Mouse (Mus musculus) embryonic stem cell, embryonic (primary cell): Measurements from ENCODE around the gene Trp63.

Experiments used
- CTCF ChIA-PET, 4 experiments: fragments of 300-600 bp in 2 of 4; fragments of 350-600 bp in 2 of 4; sonication (Branson Sonifier 250); formaldehyde crosslinking; loops; one replicate each; lab custom pipeline; 2022; ENCODE audit warnings: inconsistent platforms in 2 of 4; lab: Charles Lee
- POLR2A ChIA-PET, 4 experiments: fragments of 300-600 bp in 2 of 4; fragments of 350-600 bp in 2 of 4; sonication (Branson Sonifier 250); formaldehyde crosslinking; loops; one replicate each; lab custom pipeline; 2022; ENCODE audit warnings: antibody characterized with exemption in 4 of 4, inconsistent platforms in 1 of 4; lab: Charles Lee

Gene Trp63

GRCm38 (mm10) chr16:25765549-25765948 is 82.0 kb downstream of the Trp63 start:
- CTCF ChIA-PET: no interaction called here

DNA sequence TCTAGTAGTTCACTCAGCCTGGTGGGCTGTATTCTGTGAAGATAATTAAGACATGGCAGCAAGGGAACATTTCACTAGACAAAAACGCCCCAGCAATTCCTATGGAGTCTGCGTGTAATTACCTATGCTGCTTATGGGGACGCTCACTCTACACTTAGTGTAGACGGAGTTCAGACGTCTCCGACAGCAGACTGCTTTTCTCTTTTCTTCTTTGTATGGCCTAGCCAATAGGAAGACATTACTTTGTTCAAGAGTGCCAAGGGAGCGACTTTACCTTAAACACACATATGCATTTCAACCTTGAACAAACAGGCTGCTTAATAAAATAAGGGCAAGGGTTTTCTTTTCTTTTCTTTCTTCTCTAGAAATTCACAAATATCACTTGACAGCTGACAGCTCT is 91.0 kb downstream of the Trp63 start:
- ChIA-PET POLR2A (no interaction called here), CTCF (no interaction called here)

More at GRCm38 (mm10) chr16:25765549-25765948, 82.0 kb downstream of the Trp63 start:
- POLR2A ChIA-PET: no interaction called here

DNA sequence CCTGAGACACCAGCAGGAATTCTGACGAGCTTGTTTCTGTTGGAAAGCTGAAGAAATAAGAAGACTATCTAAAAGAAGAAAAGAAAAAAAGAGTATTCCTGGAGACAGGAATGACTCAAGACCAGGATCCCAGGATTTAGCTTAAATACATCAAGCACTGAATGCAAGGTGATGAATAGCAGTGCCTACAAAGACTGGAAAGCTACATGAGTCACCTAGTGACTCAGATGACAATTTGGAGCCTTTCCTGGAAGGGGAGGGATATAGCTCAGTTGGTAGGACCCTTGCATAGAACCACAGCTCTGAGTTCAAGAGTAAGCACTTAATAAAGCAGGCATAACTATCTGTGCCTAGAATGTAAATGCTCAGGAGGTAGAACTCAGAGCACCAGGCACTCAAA is 93.9 kb downstream of the Trp63 start:
- ChIA-PET POLR2A (no interaction called here), CTCF (interaction anchor here in 1 of 4 experiments (0.7 kb wide), 1 partner anchor 26 kb away, joined by 3 read pairs; no protein-coding TSS in a partner anchor)

DNA sequence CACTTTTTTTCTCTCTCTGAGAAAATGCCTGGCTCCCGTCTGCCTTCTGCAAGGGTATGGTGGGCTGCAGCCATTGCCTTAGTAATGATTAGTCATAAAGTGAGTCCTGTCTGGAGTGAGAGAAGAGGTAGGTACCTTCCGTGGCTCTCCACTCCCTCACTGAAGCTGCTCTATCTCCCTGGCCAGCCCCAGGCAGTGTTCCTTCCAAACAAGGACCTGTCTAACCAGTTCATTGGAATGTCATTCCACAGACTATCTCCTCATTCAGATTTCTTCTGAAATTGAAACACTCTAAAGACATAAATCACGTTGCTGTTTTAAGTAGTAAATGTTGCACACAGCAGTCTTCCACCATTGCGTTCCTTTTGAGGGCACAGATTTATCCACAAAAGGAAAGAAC is 96.4 kb downstream of the Trp63 start:
- POLR2A ChIA-PET: interaction anchor here in 1 of 4 experiments (0.9 kb wide), 1 partner anchor 11 kb away, joined by 3 read pairs; no protein-coding TSS in a partner anchor

DNA sequence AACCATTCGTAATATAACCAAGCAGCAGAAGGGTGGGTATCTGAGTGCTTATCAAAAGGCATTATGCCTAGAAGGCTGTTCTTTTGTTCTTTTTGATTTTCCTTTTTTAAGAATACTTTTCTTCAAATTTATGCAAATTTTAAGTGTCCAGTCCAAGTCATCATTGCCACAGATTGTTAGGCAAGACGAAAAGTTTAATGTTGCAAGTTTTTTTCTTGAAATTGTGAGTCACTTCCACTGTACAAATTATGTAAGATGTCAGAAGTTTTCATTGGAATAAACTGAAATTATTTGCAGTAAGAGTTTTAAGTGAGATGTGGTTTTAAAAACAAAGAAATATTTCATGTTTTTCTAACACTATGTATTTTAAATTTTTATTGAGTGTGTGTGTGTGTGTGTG is 100.7 kb downstream of the Trp63 start:
- ChIA-PET POLR2A (no interaction called here), CTCF (no interaction called here)

More for the DNA sequence above, 96.4 kb downstream of the Trp63 start:
- CTCF ChIA-PET: no interaction called here

DNA sequence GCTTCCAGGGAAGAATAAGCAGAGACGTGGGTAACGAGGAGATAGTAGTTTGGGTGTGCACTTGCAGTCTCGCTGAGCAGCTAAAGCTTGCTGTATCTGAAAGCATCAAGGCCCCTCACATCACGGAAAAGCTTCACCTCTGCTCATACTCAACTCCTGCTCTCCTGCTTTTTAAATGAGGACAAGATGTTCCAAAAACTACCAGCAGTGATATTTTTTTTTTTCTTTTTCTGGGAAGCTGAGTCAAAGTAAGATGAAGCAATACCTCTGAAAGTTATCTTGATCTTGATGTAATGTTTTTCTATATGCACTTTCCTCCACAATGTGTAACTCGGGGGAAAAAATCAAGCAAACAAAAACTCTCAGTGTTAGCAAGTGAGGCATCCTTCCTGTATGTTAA is 102.9 kb downstream of the Trp63 start:
- CTCF ChIA-PET: no interaction called here
- POLR2A ChIA-PET: no interaction called here

GRCm38 (mm10) chr16:25792640-25793266 is 109.2 kb downstream of the Trp63 start:
- CTCF ChIA-PET: no interaction called here
- POLR2A ChIA-PET: no interaction called here

GRCm38 (mm10) chr16:25797732-25798294 is 114.2 kb downstream of the Trp63 start:
- POLR2A ChIA-PET: no interaction called here
- CTCF ChIA-PET: no interaction called here

DNA sequence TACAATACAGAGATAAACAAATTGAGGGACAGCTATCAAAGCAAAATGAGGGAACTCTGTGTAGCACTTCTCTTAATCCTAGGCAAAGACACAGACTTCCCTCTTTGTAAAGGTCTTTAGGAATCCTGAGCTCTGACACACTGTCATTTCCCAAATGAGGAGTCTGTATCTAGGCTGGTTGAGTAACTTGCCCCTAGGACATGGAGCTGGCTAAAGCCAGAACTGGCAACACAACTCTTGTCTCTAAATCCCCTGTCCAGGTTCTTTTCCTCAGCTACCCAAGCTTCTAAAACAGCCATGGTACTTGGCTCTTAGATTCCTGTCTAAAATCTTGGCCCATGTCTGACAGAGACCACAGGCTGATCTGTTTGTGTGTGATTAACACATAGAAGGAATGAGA is 116.1 kb downstream of the Trp63 start:
- POLR2A ChIA-PET: no interaction called here
- CTCF ChIA-PET: no interaction called here

DNA sequence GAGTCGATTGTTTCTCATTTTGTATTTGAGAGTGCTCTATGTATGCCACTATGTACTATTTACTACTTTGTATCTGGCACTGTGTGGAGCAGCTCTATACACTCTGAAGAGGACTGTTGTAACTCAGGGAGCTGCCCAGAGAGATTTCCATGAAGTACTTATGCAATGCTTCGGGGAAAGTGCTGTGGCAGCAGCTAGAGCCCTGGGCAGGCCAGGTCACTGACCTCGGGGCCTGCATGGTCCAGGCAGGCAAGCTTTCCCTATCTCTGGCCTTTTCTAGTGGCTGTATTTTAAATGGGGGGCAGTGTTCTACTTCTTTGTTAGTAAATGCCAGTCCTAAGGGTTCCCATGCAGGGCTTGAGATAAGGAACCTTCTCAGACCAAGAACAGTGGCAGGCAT is 121.4 kb downstream of the Trp63 start:
- CTCF ChIA-PET: no interaction called here
- POLR2A ChIA-PET: interaction anchor here in 1 of 4 experiments (0.6 kb wide), 1 partner anchor 9 kb away, joined by 3 read pairs; no protein-coding TSS in a partner anchor

GRCm38 (mm10) chr16:25807116-25807515 is 123.6 kb downstream of the Trp63 start:
- ChIA-PET POLR2A (no interaction called here), CTCF (no interaction called here)

GRCm38 (mm10) chr16:25817753-25818624 is 134.4 kb downstream of the Trp63 start:
- ChIA-PET CTCF (interaction anchor here in 1 of 4 experiments (0.7 kb wide), 1 partner anchor 311 kb away, joined by 7 read pairs; no protein-coding TSS in a partner anchor), POLR2A (interaction anchor here in 1 of 4 experiments (1.0 kb wide), 1 partner anchor 12 kb away, joined by 3 read pairs; no protein-coding TSS in a partner anchor)

DNA sequence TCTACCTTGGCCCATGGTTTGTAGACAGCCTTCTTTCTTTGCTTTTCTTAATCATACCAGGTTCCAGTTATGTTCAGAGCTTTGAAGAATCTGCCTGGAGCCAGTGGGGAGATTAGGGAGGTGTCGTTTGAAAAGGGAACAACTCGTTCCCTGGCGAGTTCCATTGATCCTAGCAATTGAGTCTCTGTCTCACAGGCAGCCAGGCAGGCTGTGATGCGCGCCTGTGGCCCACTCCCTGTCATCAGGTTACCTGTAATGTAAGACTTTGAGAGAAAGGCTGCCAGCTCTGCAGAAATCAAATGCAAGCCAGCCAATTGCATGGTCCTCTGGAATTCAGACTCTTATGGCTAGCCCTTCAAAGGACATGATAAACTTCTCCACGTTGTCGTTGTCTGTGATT is 142.5 kb downstream of the Trp63 start:
- CTCF ChIA-PET: no interaction called here
- POLR2A ChIA-PET: no interaction called here

- POLR2A ChIA-PET: no interaction called here
- CTCF ChIA-PET: no interaction called here
Observed at GRCm38 (mm10) chr16:25832576-25832975, 149.0 kb downstream of the Trp63 start.

GRCm38 (mm10) chr16:25835301-25835700 is 151.7 kb downstream of the Trp63 start:
- POLR2A ChIA-PET: interaction anchor here in 1 of 4 experiments (0.8 kb wide), 1 partner anchor 265 kb away, joined by 4 read pairs; no protein-coding TSS in a partner anchor
- CTCF ChIA-PET: no interaction called here

- CTCF ChIA-PET: no interaction called here
- POLR2A ChIA-PET: interaction anchor here in 1 of 4 experiments (0.8 kb wide), 1 partner anchor 265 kb away, joined by 4 read pairs; no protein-coding TSS in a partner anchor
Observed at GRCm38 (mm10) chr16:25835723-25836122, 152.2 kb downstream of the Trp63 start.

GRCm38 (mm10) chr16:25842996-25843395 is 159.4 kb downstream of the Trp63 start:
- ChIA-PET POLR2A (no interaction called here), CTCF (interaction anchor here in 1 of 4 experiments (0.5 kb wide), 1 partner anchor 350 kb away, joined by 3 read pairs; no protein-coding TSS in a partner anchor)

GRCm38 (mm10) chr16:25843625-25844024 is 160.1 kb downstream of the Trp63 start:
- POLR2A ChIA-PET: no interaction called here

DNA sequence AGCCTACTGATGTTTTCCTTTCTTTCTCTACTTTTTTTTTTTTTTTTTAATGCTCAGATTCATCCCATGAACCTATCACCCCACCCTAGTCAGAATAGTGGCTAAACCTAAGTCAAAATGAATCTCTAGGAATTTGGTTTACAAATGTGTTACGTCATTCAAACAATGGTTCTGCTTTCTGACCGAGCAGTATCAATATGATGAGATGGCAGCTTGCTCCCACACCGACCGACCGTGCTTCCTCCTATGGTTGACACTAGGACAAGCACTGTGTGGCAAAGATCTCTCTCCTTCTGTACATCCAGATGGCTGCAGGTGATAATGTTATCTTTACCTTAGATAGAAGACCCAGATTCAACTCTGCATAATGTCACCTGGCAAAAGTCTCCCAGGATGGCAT is 163.0 kb downstream of the Trp63 start:
- CTCF ChIA-PET: no interaction called here
- POLR2A ChIA-PET: no interaction called here

More at GRCm38 (mm10) chr16:25843625-25844024, 160.1 kb downstream of the Trp63 start:
- CTCF ChIA-PET: no interaction called here

- ChIA-PET CTCF (no interaction called here), POLR2A (no interaction called here)
Observed at GRCm38 (mm10) chr16:25848474-25848873, 164.9 kb downstream of the Trp63 start.
